Mouse (Mus musculus): ENCODE data around the gene Ncaph2.

The Ncaph2 gene

DNA sequence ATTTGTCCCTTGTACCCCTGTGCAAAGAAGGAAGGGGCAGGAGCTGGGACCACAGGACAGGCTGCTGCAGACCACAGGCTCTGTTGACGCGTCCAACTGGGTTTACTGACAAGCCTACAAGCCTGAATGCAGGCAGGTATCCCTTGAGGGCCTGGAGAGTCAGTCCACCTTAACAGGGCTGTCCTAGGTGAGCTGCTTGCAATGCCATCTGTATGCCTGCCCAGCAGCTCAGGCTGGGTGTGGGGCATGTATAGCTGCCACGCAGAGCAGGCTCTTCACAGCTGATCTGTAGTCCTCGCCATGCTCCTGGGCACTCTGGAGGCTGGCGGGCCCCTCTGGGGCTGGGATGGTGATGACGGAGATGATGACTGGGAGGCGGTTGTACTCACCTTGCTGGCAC lies 29.1 kb downstream of the Ncaph2 start, which contains the start of gene Klhdc7b:
Gene Klhdc7b (plus strand): TSS at position 301 of the 400 bp plus-strand sequence.
- H3K27me3 ChIP-seq (ENCODE audit: control insufficient read depth, insufficient read depth, low read length, poor library complexity, severe bottlenecking) = no peaks in the 10 kb centered on the region
- H3K36me3 ChIP-seq (ENCODE audit: control insufficient read depth, insufficient read depth, low read length, poor library complexity, severe bottlenecking) = no peaks in the 10 kb centered on the region
- no peak for DNase-seq (ENCODE audit: low read depth, low spot score)

DNA sequence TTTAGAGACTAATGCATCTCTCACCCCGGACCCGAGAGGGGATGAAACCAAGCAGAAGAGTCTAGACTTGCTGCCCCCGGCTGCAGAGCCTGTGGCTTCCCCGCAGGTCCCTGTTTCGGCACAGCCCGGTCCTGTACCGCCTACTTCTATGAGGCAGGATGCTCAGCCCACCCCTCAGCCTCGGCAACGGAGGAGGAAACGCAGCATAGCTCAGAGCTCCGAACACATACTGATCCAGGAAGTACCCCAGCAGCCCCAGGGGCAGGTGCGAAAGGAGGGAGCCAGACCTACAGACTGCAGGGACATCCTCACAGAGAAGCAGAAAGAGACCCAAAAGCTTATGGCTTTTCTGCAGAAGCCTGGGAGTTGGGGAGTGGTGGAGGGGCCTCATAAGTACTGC lies 31.6 kb downstream of the Ncaph2 start:
- Histone ChIP-seq H3K27me3 (ENCODE audit: control insufficient read depth, insufficient read depth, low read length, poor library complexity, severe bottlenecking) (no peaks in the 10 kb centered on the region), H3K36me3 (ENCODE audit: control insufficient read depth, insufficient read depth, low read length, poor library complexity, severe bottlenecking) (no peaks in the 10 kb centered on the region)
- DNase-seq (ENCODE audit: low read depth, low spot score) = no peak

DNA sequence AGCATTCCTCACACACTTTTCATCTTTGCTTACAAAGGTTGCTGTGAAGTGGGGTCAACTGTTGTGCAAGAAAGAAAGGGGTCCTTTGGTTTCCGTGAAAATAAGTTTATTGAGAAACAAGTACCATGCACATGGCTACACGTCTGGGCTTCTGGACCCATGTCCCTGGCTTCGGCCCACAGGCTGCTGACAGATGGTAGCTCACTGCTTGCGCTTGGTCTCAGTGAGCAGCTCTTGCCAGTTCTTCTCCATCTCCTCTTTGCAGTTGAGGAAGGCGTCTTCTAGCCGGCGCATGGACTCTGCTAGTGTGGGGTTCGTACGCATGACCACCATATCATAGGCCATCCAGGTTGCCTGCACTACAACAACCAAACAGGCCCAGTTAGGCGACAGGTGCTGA lies 34.6 kb downstream of the Ncaph2 start:
- no peak for DNase-seq (ENCODE audit: low read depth, low spot score)
- Histone ChIP-seq H3K36me3 (ENCODE audit: control insufficient read depth, insufficient read depth, low read length, poor library complexity, severe bottlenecking) (no peaks in the 10 kb centered on the region), H3K27me3 (ENCODE audit: control insufficient read depth, insufficient read depth, low read length, poor library complexity, severe bottlenecking) (no peaks in the 10 kb centered on the region)

DNA sequence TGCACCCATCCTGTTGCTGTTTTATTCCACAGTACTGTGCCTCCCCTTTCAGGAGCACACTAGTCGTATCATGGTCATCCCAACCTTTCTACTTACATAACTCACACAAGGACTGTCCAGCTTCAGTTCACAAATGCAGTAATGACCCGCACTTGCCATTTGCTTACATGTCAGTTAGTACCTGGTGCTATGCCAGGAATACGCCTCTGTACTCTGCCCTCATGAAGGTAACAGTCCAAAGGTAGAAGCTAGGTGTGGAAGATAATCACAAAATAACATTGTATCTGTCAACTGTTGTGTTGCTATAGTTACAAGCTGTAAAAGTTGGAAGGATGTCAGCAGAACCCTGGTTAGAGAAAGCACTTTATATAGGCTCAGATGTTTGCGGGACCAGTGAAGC lies 41.4 kb downstream of the Ncaph2 start:
- no peaks in the 10 kb centered on the region for H3K36me3 ChIP-seq (ENCODE audit: control insufficient read depth, insufficient read depth, low read length, poor library complexity, severe bottlenecking)
- H3K27me3 ChIP-seq (ENCODE audit: control insufficient read depth, insufficient read depth, low read length, poor library complexity, severe bottlenecking) = no peaks in the 10 kb centered on the region
- DNase-seq (ENCODE audit: low read depth, low spot score) = no peak

DNA sequence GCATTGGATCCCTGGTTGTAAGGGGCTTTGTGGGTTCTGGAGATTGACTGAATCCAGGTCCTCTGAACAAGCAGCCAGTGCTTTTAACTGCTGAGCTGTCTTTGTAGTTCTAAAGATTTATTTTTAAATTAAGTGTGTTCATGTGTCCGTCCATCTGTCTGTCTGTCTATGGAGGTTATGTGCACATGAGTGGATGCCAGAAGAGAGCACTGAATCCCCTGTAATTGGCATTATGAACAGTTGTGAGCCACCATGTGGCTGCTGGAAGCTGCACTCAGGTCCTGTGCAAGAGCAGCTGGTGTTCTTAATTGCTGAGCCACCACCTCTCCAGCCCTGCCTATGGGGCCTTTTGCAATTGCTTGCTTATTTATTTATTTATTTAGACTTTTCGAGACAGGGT lies 42.6 kb downstream of the Ncaph2 start:
- no peaks in the 10 kb centered on the region for H3K36me3 ChIP-seq (ENCODE audit: control insufficient read depth, insufficient read depth, low read length, poor library complexity, severe bottlenecking)

DNA sequence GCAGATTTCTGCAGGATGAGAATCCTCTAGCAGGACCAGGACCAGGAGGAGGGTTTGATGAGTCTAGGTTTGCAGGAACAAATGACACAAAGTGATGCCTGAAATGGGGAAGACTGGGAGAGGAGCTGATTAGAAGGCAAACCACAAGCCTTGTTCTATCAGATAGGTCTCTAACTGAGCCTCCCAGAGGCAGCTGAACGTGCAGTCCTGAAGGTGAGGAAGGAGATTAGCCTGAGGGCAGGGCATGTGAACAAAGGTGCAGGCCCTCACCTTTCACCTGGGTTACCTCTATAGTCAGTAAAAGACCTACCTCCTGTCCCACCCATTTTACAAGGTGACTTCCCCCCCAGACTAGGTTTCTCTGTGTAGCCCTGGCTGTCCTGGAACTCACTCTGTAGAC lies 44.2 kb downstream of the Ncaph2 start:
- Histone ChIP-seq H3K36me3 (ENCODE audit: control insufficient read depth, insufficient read depth, low read length, poor library complexity, severe bottlenecking) (no peaks in the 10 kb centered on the region), H3K27me3 (ENCODE audit: control insufficient read depth, insufficient read depth, low read length, poor library complexity, severe bottlenecking) (no peaks in the 10 kb centered on the region)
- DNase-seq (ENCODE audit: low read depth, low spot score) = no peak

More for the DNA sequence above, 42.6 kb downstream of the Ncaph2 start:
- no peak for DNase-seq (ENCODE audit: low read depth, low spot score)
- no peaks in the 10 kb centered on the region for H3K27me3 ChIP-seq (ENCODE audit: control insufficient read depth, insufficient read depth, low read length, poor library complexity, severe bottlenecking)

DNA sequence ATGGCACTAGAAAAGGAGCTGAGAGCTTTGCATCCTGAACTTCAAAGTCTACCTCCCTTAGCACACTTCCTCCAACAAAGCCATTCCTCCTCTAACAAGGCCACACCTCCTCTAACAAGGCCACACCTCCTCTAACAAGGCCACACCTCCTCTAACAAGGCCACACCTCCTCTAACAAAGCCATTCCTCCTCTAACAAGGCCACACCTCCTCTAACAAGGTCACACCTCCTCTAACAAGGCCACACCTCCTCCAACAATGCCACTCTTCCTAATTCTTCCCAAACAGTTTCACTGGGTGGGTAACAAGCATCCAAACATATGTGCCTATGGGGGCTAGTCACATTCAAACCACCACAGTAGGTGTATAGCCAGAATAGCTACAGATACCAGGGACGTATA lies 47.0 kb downstream of the Ncaph2 start:
- no peaks in the 10 kb centered on the region for H3K36me3 ChIP-seq (ENCODE audit: control insufficient read depth, insufficient read depth, low read length, poor library complexity, severe bottlenecking)
- H3K27me3 ChIP-seq (ENCODE audit: control insufficient read depth, insufficient read depth, low read length, poor library complexity, severe bottlenecking) = no peaks in the 10 kb centered on the region
- DNase-seq (ENCODE audit: low read depth, low spot score) = no peak

DNA sequence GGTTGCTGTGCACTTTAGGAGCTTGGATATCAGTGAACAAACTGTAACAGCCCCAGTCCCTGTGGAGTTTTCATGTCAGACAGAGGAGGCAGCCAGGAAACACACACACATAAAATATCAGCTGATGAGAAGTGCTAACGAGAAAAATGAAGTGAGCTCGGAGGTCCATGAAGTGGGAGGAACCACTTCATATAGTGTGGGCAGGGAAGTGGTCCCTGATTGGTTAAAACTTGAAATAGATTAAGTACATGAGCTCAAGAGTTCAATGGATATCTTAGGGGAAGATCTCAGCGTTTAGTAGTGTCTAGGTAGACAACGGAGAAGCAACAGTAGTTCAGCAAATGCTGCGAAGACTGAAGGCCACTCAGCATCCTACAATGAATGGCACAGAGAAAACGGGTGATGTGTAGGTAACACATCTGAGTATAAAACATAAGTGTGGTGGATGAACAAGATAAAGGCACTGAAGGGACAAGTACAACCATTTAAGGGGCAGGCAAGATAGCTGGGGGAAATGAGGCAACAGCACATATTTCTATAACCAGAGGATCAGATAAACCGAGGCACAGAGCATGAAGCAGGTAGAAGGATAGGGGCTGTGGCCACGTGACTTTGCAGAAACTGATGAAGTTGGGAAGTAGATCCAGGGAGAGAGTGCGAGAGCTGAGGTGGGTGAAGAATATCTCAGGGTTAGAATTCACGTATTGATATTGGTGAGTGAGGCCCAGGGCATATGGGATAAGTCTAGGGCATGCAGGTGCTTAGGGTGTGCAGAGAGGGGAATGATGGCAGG lies 49.5 kb downstream of the Ncaph2 start:
- DNase-seq (ENCODE audit: low read depth, low spot score) = no peak
- no peaks in the 10 kb centered on the region for H3K36me3 ChIP-seq (ENCODE audit: control insufficient read depth, insufficient read depth, low read length, poor library complexity, severe bottlenecking)
- H3K27me3 ChIP-seq (ENCODE audit: control insufficient read depth, insufficient read depth, low read length, poor library complexity, severe bottlenecking) = no peaks in the 10 kb centered on the region

DNA sequence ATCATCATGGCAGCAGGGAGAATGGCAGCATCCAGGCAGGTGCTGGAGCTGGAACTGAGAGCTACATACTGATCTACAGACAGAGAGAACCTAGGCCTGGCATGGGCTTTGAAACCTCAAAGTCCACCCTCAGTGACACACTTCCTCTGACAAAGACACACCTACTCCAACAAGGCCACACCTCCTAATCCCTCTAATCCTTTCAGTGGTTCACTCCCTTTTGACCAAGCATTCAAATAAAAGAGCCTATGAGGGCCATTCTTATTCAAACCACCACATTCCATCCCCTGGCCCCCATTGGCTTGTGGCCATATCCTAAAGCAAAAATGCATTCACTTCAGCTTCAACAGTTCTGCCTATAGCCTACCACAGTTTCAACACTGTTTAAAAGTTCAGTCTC lies 51.2 kb downstream of the Ncaph2 start:
- Histone ChIP-seq H3K36me3 (ENCODE audit: control insufficient read depth, insufficient read depth, low read length, poor library complexity, severe bottlenecking) (no peaks in the 10 kb centered on the region), H3K27me3 (ENCODE audit: control insufficient read depth, insufficient read depth, low read length, poor library complexity, severe bottlenecking) (no peaks in the 10 kb centered on the region)
- no peak for DNase-seq (ENCODE audit: low read depth, low spot score)

DNA sequence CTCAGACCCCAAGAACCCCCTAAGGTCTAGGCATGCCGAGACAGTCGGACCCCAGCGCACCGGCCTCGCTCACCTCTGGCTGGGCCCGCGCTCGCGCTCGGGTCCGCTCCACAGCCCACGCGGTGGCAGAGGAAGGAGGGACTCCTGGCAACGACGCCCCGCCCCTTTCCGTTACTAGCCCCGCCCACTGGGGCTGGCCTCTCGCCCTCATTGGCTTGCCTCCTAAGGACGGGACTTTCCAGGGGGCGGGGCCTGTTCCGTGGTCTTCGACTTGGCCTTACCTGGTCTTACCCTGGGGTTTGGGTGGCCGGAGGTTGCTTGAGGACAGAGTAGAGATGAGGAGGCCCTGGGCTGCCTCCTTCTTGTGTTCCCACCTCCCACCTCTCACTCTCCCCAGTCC lies 54.6 kb downstream of the Ncaph2 start, which contains the start of gene Syce3:
Gene Syce3 (minus strand): TSS at position 386 of the 400 bp plus-strand sequence.
- Histone ChIP-seq H3K36me3 (ENCODE audit: control insufficient read depth, insufficient read depth, low read length, poor library complexity, severe bottlenecking) (no peaks in the 10 kb centered on the region), H3K27me3 (ENCODE audit: control insufficient read depth, insufficient read depth, low read length, poor library complexity, severe bottlenecking) (no peaks in the 10 kb centered on the region)
- no peak for DNase-seq (ENCODE audit: low read depth, low spot score)

DNA sequence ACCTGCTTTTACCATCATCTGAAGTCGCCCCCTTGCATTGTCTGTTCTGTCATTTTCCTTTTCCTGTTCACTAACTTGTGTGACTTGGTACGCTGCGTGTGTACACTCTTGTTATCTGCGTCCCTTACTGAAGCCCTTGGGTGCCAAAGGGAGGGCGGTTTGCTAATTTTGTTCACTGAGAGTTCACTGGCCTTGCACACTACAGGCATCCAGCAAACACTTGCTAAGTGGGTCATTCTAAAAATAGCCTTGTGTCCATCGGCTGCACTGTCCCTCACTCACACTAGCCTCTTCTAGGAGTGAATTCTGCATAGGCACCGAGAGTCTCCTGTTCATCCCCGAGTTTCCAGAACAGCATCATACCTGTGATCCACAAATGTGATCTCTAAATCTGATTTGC lies 59.8 kb downstream of the Ncaph2 start:
- no peak for DNase-seq (ENCODE audit: low read depth, low spot score)
- H3K36me3 ChIP-seq (ENCODE audit: control insufficient read depth, insufficient read depth, low read length, poor library complexity, severe bottlenecking) = peaks cover 5% of the 10 kb centered on the region; the same call in 1 of the 2 replicates
- no peaks in the 10 kb centered on the region for H3K27me3 ChIP-seq (ENCODE audit: control insufficient read depth, insufficient read depth, low read length, poor library complexity, severe bottlenecking)

DNA sequence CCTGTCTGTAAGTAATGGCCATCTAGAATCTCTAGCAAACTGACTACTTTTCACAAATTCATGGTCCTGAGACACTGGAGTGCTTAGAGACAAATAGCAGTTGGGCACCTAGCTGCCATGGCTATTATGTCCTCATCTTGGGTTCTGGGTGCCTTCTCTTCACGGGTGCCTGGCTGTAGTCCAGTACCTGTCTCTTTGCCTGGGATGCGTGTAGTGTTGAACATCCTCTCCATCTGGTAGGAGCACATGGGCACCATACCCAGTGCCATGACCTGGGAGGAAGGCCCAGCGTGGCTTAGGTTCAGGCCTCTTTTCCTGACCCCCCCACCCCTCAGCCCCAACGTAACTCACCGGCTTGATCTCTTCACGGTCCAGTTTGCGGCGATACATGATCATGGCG lies 66.4 kb downstream of the Ncaph2 start:
- DNase-seq (ENCODE audit: low read depth, low spot score) = no peak
- no peaks in the 10 kb centered on the region for H3K27me3 ChIP-seq (ENCODE audit: control insufficient read depth, insufficient read depth, low read length, poor library complexity, severe bottlenecking)
- peaks cover 12% of the 10 kb centered on the region for H3K36me3 ChIP-seq (ENCODE audit: control insufficient read depth, insufficient read depth, low read length, poor library complexity, severe bottlenecking)
